Mouse (Mus musculus) midbrain, postnatal 0 days (tissue): Measurements from ENCODE around the gene Mnt. TPM values are rescaled to one million over a fixed set of nuclear protein-coding genes. Genes with fewer than 3 reads are reported as not detected.

Experiments
- ATAC-seq: fragments of 200-750 bp; cut with Nextera tagmentation; 2 replicates; pipeline ENCODE4 v1.8.0; 2017; ENCODE audit warnings: moderate number of reproducible peaks, mild to moderate bottlenecking, moderate TSS enrichment, moderate library complexity; ENCODE audit not compliant: low FRiP score
- DNase-seq: peaks from one replicate; pipeline ENCODE4 v3.0.0-alpha.2; 2015; ENCODE audit warnings: low spot score
- H3K27ac ChIP-seq: fragments of 300-500 bp; sonication (generic); 2 replicates; pipeline ENCODE4 v1.5.1; 2014; ENCODE audit warnings: low read depth, mild to moderate bottlenecking, low read length, mixed read lengths
- H3K27me3 ChIP-seq: fragments of 300-500 bp; sonication (generic); 2 replicates; pipeline ENCODE4 v1.6.1; 2014; ENCODE audit warnings: low read length, control low read depth, mixed read lengths; ENCODE audit not compliant: insufficient read depth
- H3K36me3 ChIP-seq: fragments of 300-500 bp; sonication (generic); 2 replicates; pipeline ENCODE4 v1.6.1; 2014; ENCODE audit warnings: low read length, control low read depth, mixed read lengths; ENCODE audit not compliant: insufficient read depth
- H3K4me1 ChIP-seq: fragments of 300-500 bp; sonication (generic); 2 replicates; pipeline ENCODE4 v1.6.1; 2014; ENCODE audit warnings: mild to moderate bottlenecking, control low read depth, antibody characterized with exemption, low read length, mixed read lengths; ENCODE audit not compliant: insufficient read depth
- H3K4me2 ChIP-seq: fragments of 300-500 bp; sonication (generic); 2 replicates; pipeline ENCODE4 v1.6.1; 2014; ENCODE audit warnings: low read depth, mild to moderate bottlenecking, low read length, mixed read lengths; ENCODE audit not compliant: poor library complexity, severe bottlenecking
- H3K4me3 ChIP-seq: fragments of 300-500 bp; sonication (generic); 2 replicates; pipeline ENCODE4 v1.5.1; 2014; ENCODE audit warnings: low read depth, mild to moderate bottlenecking, low read length, moderate library complexity
- H3K9ac ChIP-seq: fragments of 300-500 bp; sonication (generic); replicated peaks from 2 replicates; pipeline ENCODE4 v1.6.1; 2014; ENCODE audit warnings: mild to moderate bottlenecking, low read length, moderate library complexity, mixed read lengths; ENCODE audit not compliant: poor library complexity, severe bottlenecking
- H3K9me3 ChIP-seq: fragments of 300-500 bp; sonication (generic); 2 replicates; pipeline ENCODE4 v1.6.1; 2016; ENCODE audit warnings: low read length, control low read depth
- CTCF ChIP-seq: IDR thresholded peaks from 2 replicates; pipeline ENCODE4 v1.5.1; 2016; ENCODE audit warnings: antibody characterized with exemption, mild to moderate bottlenecking
- WGBS: fragments of 180-500 bp; shearing (Covaris S2); extraction: QIAGEN DNeasy Blood & Tissue Kit; methylation state at CpG from one replicate; pipeline ENCODE4 v1.1.7; 2014; 5-methylcytosine and 5-hydroxymethylcytosine counted together
- polyA plus RNA-seq: library from polyadenylated mRNA; unstranded; fragments of >200 nt; fragmentation: Nextera tagmentation; extraction: Ambion mirVana; gene quantifications from 2 replicates; pipeline ENCODE4 v1.2.1, GENCODE M21; 2015
- total RNA-seq: library from RNA; depleted of rRNA; stranded (reverse); fragments of >200 nt; gene quantifications from 2 replicates; pipeline ENCODE4 v1.2.3, GENCODE M21; 2014

Gene Mnt
- total and polyA plus RNA-seq, 2 experiments from 2014 or later, result 8.4 to 17.6 TPM

DNA sequence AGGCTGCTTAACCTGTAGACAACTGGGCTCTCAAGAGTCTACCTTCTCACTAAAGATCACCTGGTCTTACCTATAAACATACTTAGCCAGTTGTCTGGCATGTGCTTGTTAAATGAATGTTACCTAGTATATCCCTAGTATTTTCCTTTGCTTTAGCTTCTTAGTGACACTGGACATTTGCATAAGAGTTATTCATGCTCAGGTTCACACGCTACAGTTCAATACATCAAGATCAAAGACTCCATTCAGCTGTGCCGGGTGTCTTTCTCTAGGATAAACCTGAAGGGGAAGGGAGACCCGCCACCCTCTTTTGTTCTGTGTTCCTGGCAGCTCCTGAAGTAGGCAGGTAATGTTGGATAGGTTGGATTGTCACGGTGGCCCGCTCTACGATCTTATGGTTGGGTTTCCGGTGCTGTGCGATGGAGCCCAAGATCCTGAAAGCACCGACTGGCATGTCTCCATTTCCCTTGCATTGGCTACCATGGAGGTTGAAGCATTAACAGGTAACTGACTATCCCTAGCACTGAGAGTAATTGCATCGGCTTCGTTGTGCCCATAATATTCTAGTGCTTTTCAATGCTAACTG lies 1.7 kb upstream of the Mnt start:
- Histone ChIP-seq H3K36me3 (peaks cover 4% of the 10 kb centered on the region), H3K27me3 (no peaks in the 10 kb centered on the region), H3K4me2 (peak overlapping the region; percentile 83), H3K27ac (peak overlapping the region; percentile 91; the same call in 1 of the 2 replicates), H3K9ac (no peak overlapping the region), H3K4me1 (peaks cover 10% of the 10 kb centered on the region; the same call in 1 of the 2 replicates), H3K9me3 (no peaks in the 10 kb centered on the region), H3K4me3 (peak overlapping the region; percentile 69; the same call in 1 of the 2 replicates)
- DNase-seq, result no peak
- 12% methylated on average over 11 of the region's 11 CpGs for WGBS
- no peak for TF ChIP-seq CTCF
- no peak for ATAC-seq

DNA sequence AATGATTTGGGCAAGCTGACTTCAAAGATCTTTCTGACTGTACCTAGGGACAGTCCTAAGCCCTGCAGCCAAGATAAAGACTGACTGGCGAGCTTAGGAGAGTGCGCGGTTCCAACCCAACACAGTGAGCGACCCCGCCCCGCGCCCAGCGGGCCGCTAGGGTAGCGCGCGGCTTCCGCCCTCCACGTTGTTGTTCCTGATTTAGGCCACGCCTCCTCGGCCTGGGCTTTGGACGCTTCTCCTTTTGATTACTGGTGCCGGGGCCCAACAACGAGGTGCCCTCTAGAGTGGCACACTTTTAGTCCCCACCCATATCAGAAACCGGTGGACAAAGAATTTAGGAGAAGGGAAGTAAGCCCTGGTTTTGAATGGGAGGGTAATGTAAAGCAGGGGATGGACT lies 908 bp upstream of the Mnt start:
- peak; percentile 14; the same call in 1 of the 2 replicates for ATAC-seq
- Histone ChIP-seq H3K4me1 (peaks cover 10% of the 10 kb centered on the region; the same call in 1 of the 2 replicates), H3K4me2 (peak overlapping the region; percentile 83), H3K9ac (peak overlapping the region; percentile 54; the same call in 1 of the 2 replicates), H3K9me3 (no peaks in the 10 kb centered on the region), H3K27me3 (no peaks in the 10 kb centered on the region), H3K27ac (peak overlapping the region; percentile 91), H3K36me3 (peaks cover 4% of the 10 kb centered on the region), H3K4me3 (peak overlapping the region; percentile 69)
- TF ChIP-seq CTCF, result peak; percentile 32; the same call in 1 of the 2 replicates
- WGBS, result under 1% methylated on average over 20 of the region's 20 CpGs
- peak; percentile 85 for DNase-seq

DNA sequence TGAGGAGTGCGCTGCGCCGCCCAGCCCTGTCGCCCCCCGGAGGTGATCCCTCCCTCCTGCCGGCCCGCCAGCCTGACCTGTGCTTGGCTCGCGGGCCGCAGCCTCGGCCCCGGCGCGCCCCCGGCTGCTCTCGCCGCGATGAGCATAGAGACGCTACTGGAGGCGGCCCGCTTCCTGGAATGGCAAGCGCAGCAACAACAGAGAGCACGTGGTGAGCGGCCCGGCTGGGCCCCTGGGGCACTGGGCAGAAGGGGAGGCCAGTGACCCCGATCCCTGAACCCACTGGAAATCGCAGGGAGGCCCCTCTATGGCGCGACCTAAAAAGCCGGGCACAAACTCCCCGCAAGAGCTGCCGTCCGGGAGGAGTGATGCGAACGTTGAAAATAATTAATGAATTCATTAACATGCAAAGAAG lies 478 bp downstream of the Mnt start:
- no peaks in the 10 kb centered on the region for H3K9me3 ChIP-seq
- H3K9ac ChIP-seq, result peak overlapping the region; percentile 80
- H3K4me2 ChIP-seq, result peak overlapping the region; percentile 83
- H3K4me1 ChIP-seq, result peaks cover 10% of the 10 kb centered on the region; the same call in 1 of the 2 replicates
- H3K27ac ChIP-seq, result peak overlapping the region; percentile 91
- peaks cover under 1% of the 10 kb centered on the region for H3K36me3 ChIP-seq
- WGBS, result 0% methylated on average over 34 of the region's 35 CpGs
- peak; percentile 56 for DNase-seq
- no peak for TF ChIP-seq CTCF
- peak overlapping the region; percentile 69 for H3K4me3 ChIP-seq
- ATAC-seq, result no peak
- no peaks in the 10 kb centered on the region for H3K27me3 ChIP-seq

DNA sequence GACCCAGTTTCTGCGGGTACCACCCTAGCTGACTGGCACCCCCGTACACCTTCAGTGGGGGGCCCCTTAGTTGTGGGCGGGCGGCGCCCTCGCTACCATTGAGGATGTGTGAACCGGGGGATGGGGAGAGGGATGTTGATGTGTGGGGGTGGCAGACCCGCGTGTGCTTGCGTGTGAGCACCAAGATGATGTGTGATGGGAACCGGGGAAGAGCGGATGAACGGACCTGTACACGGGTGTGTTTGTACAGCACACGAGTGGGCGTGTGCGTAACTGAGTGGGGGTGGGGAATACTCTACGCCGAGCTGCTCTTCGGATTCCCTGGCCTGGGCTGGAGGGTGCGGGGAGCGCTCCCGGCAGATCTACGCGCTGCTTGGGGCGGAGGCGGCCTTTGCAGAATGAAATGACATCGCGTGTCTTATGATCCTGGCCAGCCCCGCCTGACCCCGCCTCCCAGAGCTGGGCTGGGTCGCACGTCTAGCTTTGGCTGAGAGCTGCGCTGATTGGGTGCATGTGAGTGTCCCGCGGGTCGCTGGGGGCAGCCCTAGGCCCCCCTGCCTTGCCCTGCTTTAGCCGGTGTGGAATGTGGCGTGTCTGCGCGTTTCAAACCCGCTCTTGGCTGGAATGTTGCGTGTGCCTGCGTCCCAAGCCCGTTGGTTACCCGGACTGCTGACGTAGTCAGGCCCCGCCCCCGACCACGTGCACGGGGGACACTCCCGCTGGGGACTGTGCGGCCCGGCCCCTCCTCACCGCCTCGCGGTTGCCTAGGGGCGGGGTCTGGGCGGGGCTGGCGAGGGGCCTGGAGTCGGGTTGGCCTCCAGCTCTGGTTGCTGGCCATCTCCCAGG lies 1.1 kb downstream of the Mnt start:
- under 1% methylated on average over 56 of the region's 61 CpGs for WGBS
- H3K4me3 ChIP-seq, result peak overlapping the region; percentile 69
- no peaks in the 10 kb centered on the region for H3K27me3 ChIP-seq
- DNase-seq, result peak; percentile 97
- peak overlapping the region; percentile 91 for H3K27ac ChIP-seq
- H3K4me1 ChIP-seq, result peaks cover 10% of the 10 kb centered on the region; the same call in 1 of the 2 replicates
- peak overlapping the region; percentile 80 for H3K9ac ChIP-seq
- ATAC-seq, result peak; percentile 75
- TF ChIP-seq CTCF, result no peak
- H3K4me2 ChIP-seq, result peak overlapping the region; percentile 83
- H3K9me3 ChIP-seq, result no peaks in the 10 kb centered on the region
- no peaks in the 10 kb centered on the region for H3K36me3 ChIP-seq

DNA sequence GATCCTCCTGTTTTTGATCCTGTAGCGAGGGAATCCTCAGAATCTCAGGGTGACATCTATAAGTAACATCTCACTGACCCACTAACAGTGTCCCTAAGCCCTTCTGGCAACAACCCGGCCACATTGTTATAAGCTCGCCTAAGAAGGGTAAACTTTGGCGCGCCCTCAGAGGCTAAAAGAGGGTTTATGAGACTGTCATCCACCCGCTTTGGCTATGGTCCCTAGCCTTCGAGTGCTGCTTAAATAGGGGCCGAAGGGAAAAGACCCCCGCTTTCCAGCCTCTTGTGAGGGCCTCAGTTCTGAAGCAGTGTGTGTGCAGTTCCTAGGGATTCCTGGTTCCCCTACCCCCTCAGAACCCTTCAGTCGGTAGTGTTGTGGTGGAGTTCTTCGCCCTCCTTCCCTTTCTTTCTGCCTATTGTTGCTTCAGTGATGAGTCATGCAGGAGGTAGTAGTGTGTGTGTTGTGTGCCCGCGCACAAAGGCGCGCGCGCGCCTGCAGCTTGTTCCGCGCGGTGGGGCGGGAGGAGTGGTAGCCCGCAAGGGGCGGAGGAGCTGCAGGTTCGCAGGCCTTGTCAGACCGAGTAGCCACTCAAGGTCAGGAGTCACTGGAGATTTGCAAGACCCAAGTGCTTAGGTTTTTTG lies 1.9 kb downstream of the Mnt start:
- Histone ChIP-seq H3K27ac (peak overlapping the region; percentile 91), H3K4me3 (peak overlapping the region; percentile 69), H3K27me3 (no peaks in the 10 kb centered on the region), H3K4me1 (peaks cover 11% of the 10 kb centered on the region), H3K9ac (peak overlapping the region; percentile 80), H3K36me3 (no peaks in the 10 kb centered on the region), H3K9me3 (no peaks in the 10 kb centered on the region), H3K4me2 (peak overlapping the region; percentile 83)
- DNase-seq (peak; percentile 71), ATAC-seq (no peak)
- TF ChIP-seq CTCF, result no peak
- under 1% methylated on average over 26 of the region's 26 CpGs for WGBS
